ENCODE assay signal across 17 mouse cellular contexts in genomic region chr9:118571701-118572100, GRCm38 (mm10).
"Had no signal": no experiment of that assay in that cellular context is flagged by ENCODE, and none has a peak within 500 bp of the region (broad histone marks: within the 10 kb centered on the region; RNA-seq: fewer than 3 reads in every experiment).

No protein-coding gene starts in this region.

- H3K27me3 ChIP-seq: liver, embryonic 13.5 days; midbrain, embryonic 12.5 days; midbrain, embryonic 15.5 days; neural tube, embryonic 12.5 days; stomach, embryonic 15.5 days had no signal

- H3K4me1 ChIP-seq: liver, embryonic 13.5 days; midbrain, embryonic 12.5 days; midbrain, embryonic 15.5 days; neural tube, embryonic 12.5 days; stomach, embryonic 15.5 days had no signal

- H3K4me2 ChIP-seq: liver, embryonic 13.5 days; lung, embryonic 14.5 days; midbrain, embryonic 12.5 days; midbrain, embryonic 15.5 days; neural tube, embryonic 12.5 days; stomach, embryonic 15.5 days had no signal

- H3K4me3 ChIP-seq: left cerebral cortex, adult 2 months; liver, embryonic 13.5 days; midbrain, embryonic 12.5 days; midbrain, embryonic 15.5 days; neural tube, embryonic 12.5 days; stomach, embryonic 15.5 days had no signal

- H3K27ac ChIP-seq: left cerebral cortex, adult 2 months; liver, embryonic 13.5 days; macrophage; midbrain, embryonic 12.5 days; midbrain, embryonic 15.5 days; neural tube, embryonic 12.5 days; stomach, embryonic 15.5 days had no signal

- H3K9me3 ChIP-seq: liver, embryonic 13.5 days; midbrain, embryonic 12.5 days; midbrain, embryonic 15.5 days; neural tube, embryonic 12.5 days; stomach, embryonic 15.5 days had no signal

- ATAC-seq: lung, postnatal 0 days; midbrain, embryonic 15.5 days had no signal

- DNase-seq: kidney, postnatal 10 days; kidney, postnatal 36 days; layer of hippocampus, postnatal 36 days; liver, embryonic 13.5 days; lung, embryonic 14.5 days; retina, postnatal 1 day; right cerebral cortex, postnatal 25 days; spleen, adult 18-20 months; thymus, adult 18-20 months; thymus, postnatal 36 days had no signal

- H3K9ac ChIP-seq: liver, embryonic 13.5 days; lung, embryonic 14.5 days; midbrain, embryonic 12.5 days; midbrain, embryonic 15.5 days; neural tube, embryonic 12.5 days; stomach, embryonic 15.5 days had no signal
